Mouse (Mus musculus): ENCODE measurements around the gene Chrna5.
A peak's percentile ranks its signal among the peaks of the same experiment; 100 is the strongest.

Chrna5 gene

DNA sequence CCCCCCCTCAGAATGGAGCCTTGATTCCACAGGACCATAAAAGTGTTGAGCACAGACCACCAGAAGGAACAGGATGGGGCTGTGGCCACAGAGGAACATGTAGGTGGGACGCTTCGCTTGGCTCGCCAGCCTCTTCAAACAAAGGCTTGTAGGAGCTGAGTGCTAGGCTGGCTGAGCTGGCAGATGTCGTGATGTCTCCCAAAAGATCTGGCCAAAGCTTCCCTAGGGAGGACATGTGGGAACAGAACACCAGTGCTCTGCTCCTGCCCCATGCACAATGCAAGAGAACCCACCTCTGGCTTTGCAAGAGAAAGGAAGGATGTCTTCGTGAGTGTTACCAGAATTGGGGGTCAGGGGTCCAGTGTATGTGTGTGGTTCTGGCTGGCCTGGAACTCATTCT, 42.6 kb downstream of the Chrna5 start:
- no peak for DNase-seq (ENCODE audit: low spot score in 2 of 2)

DNA sequence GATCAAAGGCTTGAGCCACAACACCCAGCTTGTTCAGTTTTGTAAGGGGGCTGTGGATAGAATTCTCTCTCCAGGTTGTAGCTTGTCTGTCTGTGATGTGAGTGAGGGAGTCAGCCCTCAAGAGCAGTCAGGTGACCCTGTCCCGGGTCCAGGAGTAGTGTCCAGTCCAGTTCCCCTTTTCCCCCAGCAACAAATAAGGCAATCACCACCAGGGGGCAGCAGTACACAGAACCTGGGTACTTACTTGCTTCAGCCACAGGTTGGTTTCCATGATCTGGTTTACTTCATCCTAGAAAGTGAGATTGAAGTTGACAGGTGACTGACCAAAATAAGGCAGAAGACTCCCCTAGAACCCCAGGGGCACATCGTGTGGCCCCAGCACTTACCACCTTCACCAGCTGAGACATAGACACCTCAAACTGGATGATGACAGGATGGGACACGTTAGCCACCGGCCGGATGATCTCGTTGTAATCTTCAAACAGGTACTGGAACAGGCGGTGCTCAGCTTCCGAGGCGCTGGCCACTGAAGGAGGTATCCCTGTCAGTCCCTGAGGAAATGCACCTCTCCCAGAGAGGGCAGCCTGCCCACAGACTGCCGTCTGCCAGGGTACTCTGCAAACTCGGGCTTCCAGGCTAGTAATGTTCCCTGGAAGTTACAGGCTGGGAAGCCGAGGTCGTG, 43.4 kb downstream of the Chrna5 start:
- DNase-seq (ENCODE audit: low spot score in 2 of 2): peak; percentile 64 to 84

DNA sequence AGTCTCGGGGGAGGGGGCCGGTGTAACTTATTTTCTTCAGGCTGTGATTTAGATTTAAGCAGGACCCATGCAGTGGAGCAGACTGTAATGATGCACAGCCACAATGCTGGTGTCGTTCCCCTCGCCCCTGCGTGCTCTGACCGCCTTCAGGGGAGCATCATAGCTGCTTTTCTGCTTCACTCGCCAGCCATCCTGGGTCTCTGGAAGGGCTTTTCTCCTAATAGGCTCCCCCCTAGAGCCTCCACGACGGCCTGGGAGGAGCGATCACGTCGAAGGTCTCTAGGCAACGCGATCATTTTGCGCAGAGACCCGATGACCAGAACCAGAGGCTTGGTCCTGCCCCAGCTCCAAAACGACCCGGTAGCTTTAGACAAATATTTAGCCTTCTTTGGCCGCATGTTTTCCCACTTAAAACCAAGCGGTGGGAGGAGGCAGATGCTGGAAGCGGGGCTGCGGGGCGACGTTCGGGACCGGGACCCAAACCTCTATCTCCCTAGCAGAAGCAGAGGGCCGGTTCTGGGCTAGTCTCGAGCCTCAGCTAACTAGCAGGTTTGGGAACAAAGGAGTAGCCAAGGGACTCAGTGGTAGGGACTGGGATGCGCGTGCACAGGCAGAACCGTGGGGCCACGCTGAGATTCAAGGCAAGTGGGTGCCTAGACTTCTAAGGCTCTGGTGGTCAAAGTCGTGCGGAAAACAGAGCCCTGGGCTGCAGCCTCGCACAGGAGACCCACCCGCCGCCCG, 45.0 kb downstream of the Chrna5 start:
- DNase-seq (ENCODE audit: low spot score in 2 of 2): no peak

DNA sequence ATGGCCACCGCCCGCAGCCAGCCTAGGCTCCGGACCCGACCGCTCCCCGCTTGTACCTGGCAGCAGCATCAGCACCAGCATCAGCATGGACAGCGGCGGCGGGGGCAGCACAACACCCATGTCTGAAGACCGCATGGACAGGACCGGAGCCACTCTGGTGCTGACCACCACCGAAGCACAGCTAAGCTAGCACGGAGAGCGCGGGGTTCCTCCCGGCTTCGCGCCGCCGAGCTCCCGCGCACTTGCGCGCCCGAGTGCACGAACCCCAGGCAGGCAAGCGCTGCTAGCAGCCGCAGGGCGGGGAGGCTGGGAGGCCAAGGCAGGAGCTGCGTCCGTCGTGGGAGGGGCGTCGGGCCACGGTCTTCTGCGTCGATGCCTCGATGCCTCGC, 45.6 kb downstream of the Chrna5 start, which contains the start of gene Chrna3:
Chrna3 (minus strand) TSS at position 288 of the 389 bp plus-strand sequence.
- peak in 1 of 2 experiments; percentile 46 for DNase-seq (ENCODE audit: low spot score in 2 of 2)

- no peak for DNase-seq (ENCODE audit: low spot score in 2 of 2)
Observed at GRCm38 (mm10) chr9:55031435-55032167, 50.9 kb downstream of the Chrna5 start.

- no peak for DNase-seq (ENCODE audit: low spot score in 2 of 2)
Observed at GRCm38 (mm10) chr9:55038948-55039347, 58.3 kb downstream of the Chrna5 start.

GRCm38 (mm10) chr9:55039983-55040382, 59.3 kb downstream of the Chrna5 start:
- peak; percentile 63 to 73 for DNase-seq (ENCODE audit: low spot score in 2 of 2)

DNA sequence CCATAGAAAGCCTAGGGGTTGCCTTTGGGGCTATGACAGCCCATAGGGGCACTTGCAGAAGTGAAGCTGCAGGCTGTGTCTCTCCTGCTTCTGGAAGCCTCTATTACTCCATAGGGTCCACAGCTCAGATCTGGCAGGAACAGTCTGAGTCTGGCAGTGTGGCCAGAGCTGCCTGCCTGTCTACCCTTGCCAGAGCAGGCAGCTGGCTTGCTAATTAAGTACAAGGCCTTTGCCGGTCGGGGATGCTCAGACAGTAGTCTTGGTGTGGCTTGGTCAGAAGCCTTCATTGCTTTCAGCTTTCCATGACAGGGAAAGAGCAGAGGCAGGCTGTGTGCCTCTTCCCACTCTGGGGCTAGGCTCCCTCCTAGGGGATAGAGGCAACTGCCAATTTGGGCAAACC, 60.7 kb downstream of the Chrna5 start:
- peak; percentile 56 to 57 for DNase-seq (ENCODE audit: low spot score in 2 of 2)

DNA sequence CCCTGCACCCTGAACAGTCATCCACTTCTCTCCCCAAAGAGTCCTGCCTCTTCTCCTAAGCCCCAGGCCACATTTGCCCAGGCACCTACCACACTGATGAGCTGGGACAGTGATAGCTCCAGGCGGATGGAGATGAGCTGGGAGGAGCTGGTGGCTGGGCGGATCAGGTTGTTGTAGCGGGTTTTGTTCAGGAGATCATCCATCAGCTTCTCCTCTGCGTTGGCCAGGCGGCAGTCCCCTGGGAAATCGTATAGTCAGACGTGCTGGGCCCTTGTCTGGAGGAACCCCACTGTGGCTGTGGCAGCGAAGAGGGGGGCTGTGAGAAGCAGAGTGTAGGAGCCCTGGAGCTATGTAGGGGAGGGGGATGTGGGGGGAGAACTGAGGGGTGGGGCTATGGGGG, 63.0 kb downstream of the Chrna5 start:
- no peak for DNase-seq (ENCODE audit: low spot score in 2 of 2)

GRCm38 (mm10) chr9:55045001-55045400, 64.3 kb downstream of the Chrna5 start:
- DNase-seq (ENCODE audit: low spot score in 2 of 2): no peak

GRCm38 (mm10) chr9:55046764-55047163, 66.1 kb downstream of the Chrna5 start:
- DNase-seq (ENCODE audit: low spot score in 2 of 2): no peak

DNA sequence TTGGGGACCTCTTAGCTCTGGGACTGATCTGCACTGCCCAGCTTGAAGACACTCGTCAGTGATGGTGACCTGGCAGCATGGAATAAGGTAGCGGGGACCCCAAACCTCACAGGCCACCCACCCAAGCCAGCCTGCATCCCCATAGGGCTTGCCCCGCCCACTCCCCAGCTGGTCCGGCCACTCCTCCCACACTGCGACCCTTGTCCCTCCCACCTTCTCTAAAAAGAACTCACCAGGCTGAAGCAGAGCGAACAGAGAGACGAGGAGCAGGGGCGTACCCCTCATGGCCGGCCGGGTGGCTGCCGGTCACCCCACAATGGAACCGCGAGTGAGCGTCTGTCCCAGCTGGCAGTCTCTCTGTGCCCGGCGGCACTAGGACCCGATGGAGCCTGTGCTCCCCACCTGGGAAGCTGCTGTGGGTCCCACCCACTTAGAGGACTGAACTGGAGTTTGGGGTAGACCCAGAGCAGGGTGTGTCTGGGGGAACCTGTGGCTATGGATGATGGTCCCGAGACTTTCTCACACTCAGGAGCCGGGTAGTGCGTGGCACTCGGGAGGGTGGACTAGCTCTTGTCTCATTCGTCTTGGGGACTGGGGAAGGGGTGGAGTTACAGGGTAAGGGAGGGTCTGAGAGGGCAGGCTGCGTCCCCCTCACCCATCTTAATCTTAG, 67.7 kb downstream of the Chrna5 start, which contains the start of gene Chrnb4:
Chrnb4 (minus strand) TSS at position 569 of the 670 bp plus-strand sequence.
- no peak for DNase-seq (ENCODE audit: low spot score in 2 of 2)

DNA sequence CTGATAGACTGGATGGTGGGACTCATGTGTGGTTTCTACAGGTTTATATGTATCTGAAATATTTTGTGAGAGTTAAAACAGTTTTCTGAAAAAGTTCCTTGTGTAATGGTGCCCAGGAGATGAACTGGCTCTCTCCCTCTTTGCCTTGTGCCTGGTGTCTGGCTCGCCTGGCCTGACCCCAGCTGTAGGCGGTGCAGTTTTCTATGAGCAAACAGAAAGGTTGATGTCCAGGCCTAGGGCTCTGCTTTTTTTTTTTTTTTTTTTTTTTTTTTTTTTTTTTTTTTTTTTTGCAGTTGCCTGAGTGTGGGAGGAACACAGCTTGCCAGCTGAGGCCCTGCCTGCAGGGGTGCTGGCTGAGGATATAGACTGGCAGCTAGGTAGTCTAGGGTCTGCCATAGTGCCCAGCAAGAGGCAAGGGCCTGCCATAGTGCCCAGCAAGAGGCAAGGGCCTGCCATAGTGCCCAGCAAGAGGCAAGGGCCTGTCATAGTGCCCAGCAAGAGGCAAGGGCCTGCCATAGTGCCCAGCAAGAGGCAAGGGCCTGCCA, 74.8 kb downstream of the Chrna5 start:
- no peak for DNase-seq (ENCODE audit: low spot score in 2 of 2)
